Mouse (Mus musculus) kidney, adult 8-10 months (tissue): ENCODE data around the gene Midn.

Source experiments
- DNase-seq, 2 experiments: peaks; one replicate each; pipeline ENCODE4 v3.0.0; 2022

The Midn gene

GRCm38 (mm10) chr10:80130403-80131031 lies 17.6 kb upstream of the Midn start:
- DNase-seq, result peak; percentile 79 to 80

GRCm38 (mm10) chr10:80131316-80131951 lies 16.6 kb upstream of the Midn start:
- DNase-seq, result no peak

- no peak for DNase-seq
Measured at GRCm38 (mm10) chr10:80131952-80132350, 16.1 kb upstream of the Midn start.

GRCm38 (mm10) chr10:80133226-80133849 lies 14.7 kb upstream of the Midn start:
- DNase-seq, result peak in 1 of 2 experiments; percentile 47

- DNase-seq, result peak in 1 of 2 experiments; percentile 47
Measured at GRCm38 (mm10) chr10:80134421-80134820, 13.7 kb upstream of the Midn start.

GRCm38 (mm10) chr10:80135161-80135560 lies 12.9 kb upstream of the Midn start:
- DNase-seq, result no peak

GRCm38 (mm10) chr10:80135641-80136040 lies 12.4 kb upstream of the Midn start:
- DNase-seq, result no peak

- no peak for DNase-seq
Measured at GRCm38 (mm10) chr10:80136179-80136951, 11.7 kb upstream of the Midn start.

- DNase-seq, result no peak
Measured at GRCm38 (mm10) chr10:80136952-80137625, 11.0 kb upstream of the Midn start.

GRCm38 (mm10) chr10:80137626-80138552 lies 10.2 kb upstream of the Midn start:
- DNase-seq, result no peak

GRCm38 (mm10) chr10:80138553-80139438 lies 9.3 kb upstream of the Midn start, which contains the start of gene Atp5d:
Atp5d (plus strand) TSS chr10:80138632.
- DNase-seq, result peak; percentile 52 to 60

GRCm38 (mm10) chr10:80139439-80139775 lies 8.7 kb upstream of the Midn start:
- DNase-seq, result no peak

- no peak for DNase-seq
Measured at GRCm38 (mm10) chr10:80139975-80140665, 8.0 kb upstream of the Midn start.

GRCm38 (mm10) chr10:80140666-80141035 lies 7.4 kb upstream of the Midn start, which contains the start of gene Cbarp:
Cbarp (minus strand) TSS chr10:80140835.
- no peak for DNase-seq

- DNase-seq, result peak; percentile 95 to 97
Measured at GRCm38 (mm10) chr10:80141243-80141642, 6.8 kb upstream of the Midn start.

GRCm38 (mm10) chr10:80141786-80142529 lies 6.1 kb upstream of the Midn start:
- DNase-seq, result peak; percentile 96 to 97

GRCm38 (mm10) chr10:80142530-80142925 lies 5.5 kb upstream of the Midn start:
- peak; percentile 78 to 83 for DNase-seq

- peak in 1 of 2 experiments; percentile 23 for DNase-seq
Measured at GRCm38 (mm10) chr10:80143664-80144063, 4.4 kb upstream of the Midn start.

- DNase-seq, result peak in 1 of 2 experiments; percentile 24
Measured at GRCm38 (mm10) chr10:80144159-80144558, 3.9 kb upstream of the Midn start.
